Mouse (Mus musculus): Measurements from ENCODE around the gene Accsl. TPM values are rescaled to one million over a fixed set of nuclear protein-coding genes. Genes with fewer than 3 reads are reported as not detected.

Accsl gene
- polyA plus RNA-seq, 1 experiment from 2014 or later: not detected

GRCm38 (mm10) chr2:93880450-93880849 is 11.5 kb upstream of the Accsl start:
- no peaks in the 10 kb centered on the region for H3K36me3 ChIP-seq (ENCODE audit: insufficient read depth, low read length)
- no peaks in the 10 kb centered on the region for H3K27me3 ChIP-seq (replicated peaks; ENCODE audit: insufficient read depth, low read length)
- no peak overlapping the region for H3K9ac ChIP-seq (replicated peaks; ENCODE audit: low read depth)
- peaks cover 5% of the 10 kb centered on the region; the same call in 1 of the 2 replicates for H3K4me1 ChIP-seq (ENCODE audit: insufficient read depth, low read depth, low read length)
- ATAC-seq: peak; percentile 69
- WGBS: 53% methylated on average over 8 of the region's 8 CpGs
- no peak overlapping the region for H3K27ac ChIP-seq (ENCODE audit: low read length)
- H3K4me3 ChIP-seq (ENCODE audit: low read depth, low read length): no peak overlapping the region
- H3K9me3 ChIP-seq (ENCODE audit: low read length): no peaks in the 10 kb centered on the region
- TF ChIP-seq CTCF (IDR thresholded peaks at IDR 0.05) (no peak), EP300 (IDR thresholded peaks at IDR 0.05) (peak; percentile 80)
- DNase-seq (ENCODE audit: low spot score): no peak
- no peak overlapping the region for H3K4me2 ChIP-seq (replicated peaks; ENCODE audit: low read depth, low read length)

DNA sequence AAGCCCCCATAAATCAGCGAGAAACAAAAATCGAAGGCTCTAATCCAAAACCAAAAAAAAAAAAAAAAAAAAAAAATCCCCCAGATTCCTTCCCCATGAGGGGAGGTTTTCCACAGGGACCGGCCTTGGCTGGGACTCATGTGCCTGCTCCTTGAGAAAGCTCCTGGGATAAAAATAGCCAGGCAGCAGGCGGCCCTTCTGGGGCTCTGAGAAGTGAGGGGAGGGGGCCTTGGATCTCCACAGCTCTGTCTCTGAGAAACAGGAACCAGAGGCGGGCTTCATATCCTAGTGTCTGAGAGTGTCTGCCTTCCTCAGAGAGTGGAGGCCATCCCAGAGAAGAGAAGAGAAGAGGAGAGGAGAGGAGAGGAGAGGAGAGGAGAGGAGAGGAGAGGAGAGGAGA is 8.0 kb upstream of the Accsl start:
- Histone ChIP-seq H3K27me3 (replicated peaks; ENCODE audit: insufficient read depth, low read length) (no peaks in the 10 kb centered on the region), H3K9me3 (ENCODE audit: low read length) (no peaks in the 10 kb centered on the region), H3K9ac (replicated peaks; ENCODE audit: low read depth) (no peak overlapping the region), H3K4me2 (replicated peaks; ENCODE audit: low read depth, low read length) (no peak overlapping the region), H3K4me3 (ENCODE audit: low read depth, low read length) (no peak overlapping the region), H3K4me1 (ENCODE audit: insufficient read depth, low read depth, low read length) (peaks cover 5% of the 10 kb centered on the region; the same call in 1 of the 2 replicates), H3K27ac (ENCODE audit: low read length) (no peak overlapping the region), H3K36me3 (ENCODE audit: insufficient read depth, low read length) (no peaks in the 10 kb centered on the region)
- ATAC-seq: peak; percentile 30; the same call in 1 of the 2 replicates
- peak; percentile 39 for DNase-seq (ENCODE audit: low spot score)
- WGBS: 46% methylated on average over 5 of the region's 5 CpGs
- TF ChIP-seq EP300 (IDR thresholded peaks at IDR 0.05): no peak
- no peak for TF ChIP-seq CTCF (IDR thresholded peaks at IDR 0.05)

GRCm38 (mm10) chr2:93874606-93875005 is 5.6 kb upstream of the Accsl start:
- Histone ChIP-seq H3K27me3 (replicated peaks; ENCODE audit: insufficient read depth, low read length) (no peaks in the 10 kb centered on the region), H3K4me1 (ENCODE audit: insufficient read depth, low read depth, low read length) (no peaks in the 10 kb centered on the region), H3K36me3 (ENCODE audit: insufficient read depth, low read length) (no peaks in the 10 kb centered on the region), H3K9me3 (ENCODE audit: low read length) (no peaks in the 10 kb centered on the region), H3K9ac (replicated peaks; ENCODE audit: low read depth) (no peak overlapping the region), H3K4me3 (ENCODE audit: low read depth, low read length) (no peak overlapping the region), H3K4me2 (replicated peaks; ENCODE audit: low read depth, low read length) (no peak overlapping the region), H3K27ac (ENCODE audit: low read length) (no peak overlapping the region; the same call in 1 of the 2 replicates)
- 85% methylated on average over 3 of the region's 3 CpGs for WGBS
- ATAC-seq (no peak), DNase-seq (ENCODE audit: low spot score) (no peak)
- no peak for TF ChIP-seq CTCF (IDR thresholded peaks at IDR 0.05)
- no peak for TF ChIP-seq EP300 (IDR thresholded peaks at IDR 0.05)

DNA sequence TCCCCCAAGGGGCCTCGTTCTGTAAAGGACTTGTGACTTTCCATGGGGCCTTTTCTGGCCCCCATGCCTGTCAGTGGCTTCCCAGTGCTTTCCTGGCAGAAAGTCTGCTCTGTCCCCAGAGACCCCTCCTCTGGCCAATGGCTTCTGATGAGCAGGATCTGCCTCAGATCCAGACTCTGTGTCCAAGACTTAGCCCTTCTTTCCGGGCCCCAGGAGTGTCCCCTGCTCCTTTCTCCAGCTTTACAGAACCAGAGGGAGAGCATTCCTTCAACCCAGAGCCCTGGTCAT is 5.2 kb upstream of the Accsl start:
- H3K9ac ChIP-seq (replicated peaks; ENCODE audit: low read depth): no peak overlapping the region

DNA sequence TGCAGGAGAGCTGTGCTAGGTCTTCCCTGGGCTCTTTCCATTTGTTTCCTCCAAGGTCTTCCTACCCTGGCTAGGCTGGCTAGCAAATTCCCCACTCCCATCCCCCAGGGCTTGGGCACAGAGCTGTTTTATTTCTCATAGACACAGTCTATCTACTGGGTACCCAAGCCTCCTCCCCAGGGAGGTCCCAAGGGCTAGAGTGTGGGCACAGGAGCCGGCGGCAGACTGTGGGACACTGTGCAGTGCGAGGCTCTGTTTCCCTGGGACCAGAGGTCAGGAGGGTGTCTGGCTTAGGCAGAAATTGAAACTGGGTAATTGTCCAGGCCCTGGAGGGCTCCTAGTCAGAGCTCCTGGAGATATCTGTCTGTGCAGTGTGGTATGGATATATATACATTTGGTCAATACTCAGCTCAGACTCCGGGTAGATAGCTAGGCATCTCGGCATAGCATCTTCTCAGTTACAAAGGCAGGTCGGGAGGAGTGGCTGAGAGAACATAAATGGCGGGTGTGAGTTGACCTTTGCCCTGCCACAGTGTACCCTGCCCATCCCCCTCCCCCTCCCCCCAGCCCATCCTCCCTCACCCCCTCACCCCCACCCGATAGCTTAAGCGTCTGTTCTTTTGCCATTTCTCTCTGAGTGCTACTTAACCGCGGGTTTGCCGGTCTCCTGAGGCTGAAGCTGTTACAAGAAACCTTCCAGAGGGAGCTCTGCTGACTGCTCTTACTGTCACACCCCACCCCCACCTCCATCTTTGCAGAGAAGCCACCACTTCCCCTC is 4.7 kb upstream of the Accsl start:
- WGBS: 23% methylated on average over 12 of the region's 12 CpGs
- DNase-seq (ENCODE audit: low spot score) (peak; percentile 52), ATAC-seq (peak; percentile 55)
- Histone ChIP-seq H3K27me3 (replicated peaks; ENCODE audit: insufficient read depth, low read length) (no peaks in the 10 kb centered on the region), H3K9me3 (ENCODE audit: low read length) (no peaks in the 10 kb centered on the region), H3K27ac (ENCODE audit: low read length) (no peak overlapping the region; the same call in 1 of the 2 replicates), H3K36me3 (ENCODE audit: insufficient read depth, low read length) (no peaks in the 10 kb centered on the region), H3K4me3 (ENCODE audit: low read depth, low read length) (no peak overlapping the region), H3K9ac (replicated peaks; ENCODE audit: low read depth) (no peak overlapping the region), H3K4me1 (ENCODE audit: insufficient read depth, low read depth, low read length) (no peaks in the 10 kb centered on the region), H3K4me2 (replicated peaks; ENCODE audit: low read depth, low read length) (no peak overlapping the region)
- TF ChIP-seq CTCF (IDR thresholded peaks at IDR 0.05) (no peak), EP300 (IDR thresholded peaks at IDR 0.05) (no peak)

More for the DNA sequence above, 5.2 kb upstream of the Accsl start:
- ATAC-seq (no peak), DNase-seq (ENCODE audit: low spot score) (no peak)
- 23% methylated on average over 2 of the region's 2 CpGs for WGBS
- Histone ChIP-seq H3K9me3 (ENCODE audit: low read length) (no peaks in the 10 kb centered on the region), H3K27me3 (replicated peaks; ENCODE audit: insufficient read depth, low read length) (no peaks in the 10 kb centered on the region), H3K4me2 (replicated peaks; ENCODE audit: low read depth, low read length) (no peak overlapping the region), H3K36me3 (ENCODE audit: insufficient read depth, low read length) (no peaks in the 10 kb centered on the region), H3K4me1 (ENCODE audit: insufficient read depth, low read depth, low read length) (no peaks in the 10 kb centered on the region), H3K4me3 (ENCODE audit: low read depth, low read length) (no peak overlapping the region), H3K27ac (ENCODE audit: low read length) (no peak overlapping the region; the same call in 1 of the 2 replicates)
- TF ChIP-seq CTCF (IDR thresholded peaks at IDR 0.05): no peak
- TF ChIP-seq EP300 (IDR thresholded peaks at IDR 0.05): no peak

DNA sequence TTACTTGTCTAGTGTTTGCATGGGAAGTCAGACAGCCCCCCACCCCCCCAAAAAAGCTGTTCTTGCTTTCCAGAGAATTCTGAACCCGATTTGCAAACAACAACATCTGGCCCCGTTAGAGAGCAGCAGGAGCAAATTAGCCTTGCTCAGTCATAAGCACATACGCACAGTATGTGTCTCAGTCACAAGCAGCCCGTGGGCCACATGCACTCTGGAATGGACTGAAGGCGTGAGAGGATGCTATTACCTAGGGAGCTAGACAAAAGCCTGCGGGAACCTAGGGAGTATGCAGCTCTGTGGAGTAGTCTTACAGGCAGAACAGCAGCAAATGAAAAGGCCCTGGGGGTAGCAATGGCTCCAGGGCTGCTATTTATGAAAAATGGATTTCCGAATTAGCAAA is 3.3 kb upstream of the Accsl start:
- H3K27me3 ChIP-seq (replicated peaks; ENCODE audit: insufficient read depth, low read length): no peaks in the 10 kb centered on the region
- no peaks in the 10 kb centered on the region for H3K36me3 ChIP-seq (ENCODE audit: insufficient read depth, low read length)
- no peaks in the 10 kb centered on the region for H3K9me3 ChIP-seq (ENCODE audit: low read length)
- H3K4me2 ChIP-seq (replicated peaks; ENCODE audit: low read depth, low read length): no peak overlapping the region
- no peak overlapping the region for H3K27ac ChIP-seq (ENCODE audit: low read length)
- no peak overlapping the region for H3K9ac ChIP-seq (replicated peaks; ENCODE audit: low read depth)
- 75% methylated on average over 7 of the region's 7 CpGs for WGBS
- no peaks in the 10 kb centered on the region for H3K4me1 ChIP-seq (ENCODE audit: insufficient read depth, low read depth, low read length)
- DNase-seq (ENCODE audit: low spot score) (no peak), ATAC-seq (no peak)
- TF ChIP-seq EP300 (IDR thresholded peaks at IDR 0.05) (no peak), CTCF (IDR thresholded peaks at IDR 0.05) (no peak)
- H3K4me3 ChIP-seq (ENCODE audit: low read depth, low read length): no peak overlapping the region

Data from lung, postnatal 0 days (tissue).